Mouse (Mus musculus) Patski (cell line): ENCODE results near the gene Eps8l1. TPM values are rescaled to one million over a fixed set of nuclear protein-coding genes. Genes with fewer than 3 reads are reported as not detected.
"Not testable (repeated sequence)": the region's sequence is repeated elsewhere in the genome, so short reads cannot be mapped to it uniquely, and the experiment has no call there.

Experiments
- ATAC-seq: fragments of 100-300 bp; one replicate; pipeline ENCODE4 v1.8.0; 2021
- CTCF ChIA-PET: fragments of 350-600 bp; sonication (Branson Sonifier 250); formaldehyde crosslinking; loops from one replicate; lab custom pipeline; 2022; ENCODE audit warnings: inconsistent platforms; lab: Charles Lee
- POLR2A ChIA-PET: fragments of 350-600 bp; sonication (Branson Sonifier 250); formaldehyde crosslinking; loops from one replicate; lab custom pipeline; 2022; ENCODE audit warnings: antibody characterized with exemption, inconsistent platforms; lab: Charles Lee
- DNase-seq: peaks from one replicate; pipeline ENCODE4 v3.0.0-alpha.2; 2011; ENCODE audit warnings: low read depth, low spot score
- H3K27me3 ChIP-seq: fragments of 371-371 bp; one replicate; pipeline ENCODE4 v1.5.1; 2021
- CTCF ChIP-seq: fragments of 100-300 bp; IDR thresholded peaks from one replicate; pipeline ENCODE4 v1.5.1; 2021
- in situ Hi-C: fragments of 300-500 bp; cut with MboI; formaldehyde crosslinking; loops from 3 replicates; pipeline ENCODE4 v1.11.1; 2018; ENCODE audit warnings: low pct_unique_long_range_greater_than_20kb, mixed read lengths
- polyA plus RNA-seq: library from polyadenylated mRNA; unstranded; gene quantifications from one replicate; pipeline ENCODE4 v1.2.3, GENCODE M21; 2021

The Eps8l1 gene
- polyA plus RNA-seq, 1 experiment from 2014 or later = 0.04 TPM

GRCm38 (mm10) chr7:4518487-4518886, 58.0 kb downstream of the Eps8l1 start:
- no peak for TF ChIP-seq CTCF
- no peaks in the 10 kb centered on the region for H3K27me3 ChIP-seq
- no peak for ATAC-seq
- in situ Hi-C loops = no loop called here
- DNase-seq = no peak
- POLR2A ChIA-PET = no interaction called here
- CTCF ChIA-PET = no interaction called here

- no peak for TF ChIP-seq CTCF
- ATAC-seq (no peak), DNase-seq (no peak)
- CTCF ChIA-PET = interaction anchor here (3.4 kb wide), 1 partner anchor 9 kb away, joined by 20 read pairs; no protein-coding TSS in a partner anchor
- no peaks in the 10 kb centered on the region for H3K27me3 ChIP-seq
- in situ Hi-C loops = no loop called here
- POLR2A ChIA-PET = no interaction called here
These were observed 60.9 kb downstream of the Eps8l1 start for GRCm38 (mm10) chr7:4521231-4522003.

GRCm38 (mm10) chr7:4522292-4522691, 61.8 kb downstream of the Eps8l1 start:
- ChIA-PET POLR2A (no interaction called here), CTCF (interaction anchor here (2.3 to 3.4 kb wide), 2 partner anchors 9 to 13 kb away, joined by 20 read pairs; no protein-coding TSS in a partner anchor)
- no peaks in the 10 kb centered on the region for H3K27me3 ChIP-seq
- DNase-seq = no peak
- in situ Hi-C loops = no loop called here
- ATAC-seq = no peak
- TF ChIP-seq CTCF = no peak

GRCm38 (mm10) chr7:4523205-4524130, 63.0 kb downstream of the Eps8l1 start:
- POLR2A ChIA-PET = interaction anchor here (0.7 kb wide), 2 partner anchors 13 to 937 kb away, joined by 3 to 4 read pairs; no protein-coding TSS in a partner anchor

GRCm38 (mm10) chr7:4524212-4524922, 63.9 kb downstream of the Eps8l1 start, which contains the start of gene Tnni3:
TSS of gene Tnni3 (minus strand) at chr7:4524229.
- POLR2A ChIA-PET = interaction anchor here (0.7 kb wide), 2 partner anchors 14 to 938 kb away, joined by 3 to 4 read pairs; no protein-coding TSS in a partner anchor
- H3K27me3 ChIP-seq, DNase-seq, in situ Hi-C loops: not testable (repeated sequence)
- peak; percentile 60 for ATAC-seq
- CTCF ChIA-PET = interaction anchor here (0.9 to 3.4 kb wide), 8 partner anchors 8 to 91 kb away, joined by 3 to 20 read pairs (median 3); partner anchors contain the start of genes Dnaaf3 and Tnnt1
- peak; percentile 71 for TF ChIP-seq CTCF

More at GRCm38 (mm10) chr7:4523205-4524130, 63.0 kb downstream of the Eps8l1 start:
- TF ChIP-seq CTCF = no peak
- no peak for DNase-seq
- in situ Hi-C loops = no loop called here
- ATAC-seq = no peak
- CTCF ChIA-PET = interaction anchor here (0.9 to 3.4 kb wide), 7 partner anchors 8 to 92 kb away, joined by 3 to 20 read pairs (median 3); partner anchors contain the start of genes Dnaaf3 and Tnnt1
- H3K27me3 ChIP-seq = no peaks in the 10 kb centered on the region

GRCm38 (mm10) chr7:4526341-4527301, 66.1 kb downstream of the Eps8l1 start:
- CTCF ChIA-PET = interaction anchor here (0.8 kb wide), 1 partner anchor 13 kb away, joined by 3 read pairs; no protein-coding TSS in a partner anchor

GRCm38 (mm10) chr7:4527302-4527689, 66.8 kb downstream of the Eps8l1 start:
- no peak for TF ChIP-seq CTCF
- no peak for ATAC-seq

More at GRCm38 (mm10) chr7:4526341-4527301, 66.1 kb downstream of the Eps8l1 start:
- POLR2A ChIA-PET = no interaction called here
- in situ Hi-C loops = no loop called here
- no peak for DNase-seq
- no peaks in the 10 kb centered on the region for H3K27me3 ChIP-seq
- ATAC-seq = no peak
- TF ChIP-seq CTCF = no peak

More at GRCm38 (mm10) chr7:4527302-4527689, 66.8 kb downstream of the Eps8l1 start:
- DNase-seq = no peak
- no peaks in the 10 kb centered on the region for H3K27me3 ChIP-seq
- CTCF ChIA-PET = no interaction called here
- in situ Hi-C loops = no loop called here
- POLR2A ChIA-PET = no interaction called here

Other genes with a start within 250 kb of the Eps8l1 start
- not detected for gene Lilra5, start 222.9 kb upstream of the Eps8l1 start, polyA plus RNA-seq
- not detected for gene Ncr1, start 123.0 kb upstream of the Eps8l1 start, polyA plus RNA-seq
- gene Gp6, start 62.9 kb upstream of the Eps8l1 start, polyA plus RNA-seq = not detected
- gene Rdh13, start 15.0 kb upstream of the Eps8l1 start, polyA plus RNA-seq = 45.3 TPM
- 85.2 TPM for gene Ppp1r12c, start 41.0 kb downstream of the Eps8l1 start, polyA plus RNA-seq
- not detected for gene Tnnt1, start 55.7 kb downstream of the Eps8l1 start, polyA plus RNA-seq
- gene Tnni3, start 63.6 kb downstream of the Eps8l1 start, polyA plus RNA-seq = 0.33 TPM
- gene Dnaaf3, start 71.8 kb downstream of the Eps8l1 start, polyA plus RNA-seq = 1.9 TPM
- gene Syt5, start 86.9 kb downstream of the Eps8l1 start, polyA plus RNA-seq = 0.12 TPM
- gene Ptprh, start 143.4 kb downstream of the Eps8l1 start, polyA plus RNA-seq = not detected
- 2.6 TPM for gene Tmem86b, start 170.7 kb downstream of the Eps8l1 start, polyA plus RNA-seq
- gene Ppp6r1, start 198.3 kb downstream of the Eps8l1 start, polyA plus RNA-seq = 82.6 TPM
- gene Hspbp1, start 224.4 kb downstream of the Eps8l1 start, polyA plus RNA-seq = 80.2 TPM
- gene Brsk1, start 229.9 kb downstream of the Eps8l1 start, polyA plus RNA-seq = 27.9 TPM